Mouse (Mus musculus): ENCODE data around the gene Cage1.

Gene Cage1

GRCm38 (mm10) chr13:38010444-38010910 lies 26.4 kb downstream of the Cage1 start:
- no peak for DNase-seq (ENCODE audit: low spot score)

GRCm38 (mm10) chr13:38009721-38010408 lies 27.0 kb downstream of the Cage1 start:
- DNase-seq (ENCODE audit: low spot score): no peak

- DNase-seq (ENCODE audit: low spot score): no peak
These were observed 28.9 kb downstream of the Cage1 start for GRCm38 (mm10) chr13:38007972-38008371.

- DNase-seq (ENCODE audit: low spot score): no peak
These were observed 34.4 kb downstream of the Cage1 start for GRCm38 (mm10) chr13:38002461-38002860.

GRCm38 (mm10) chr13:37999713-38000112 lies 37.2 kb downstream of the Cage1 start:
- no peak for DNase-seq (ENCODE audit: low spot score)

GRCm38 (mm10) chr13:37994405-37994749 lies 42.5 kb downstream of the Cage1 start:
- DNase-seq (ENCODE audit: low spot score): no peak

GRCm38 (mm10) chr13:37993704-37994404 lies 43.0 kb downstream of the Cage1 start, which contains the start of gene Ssr1:
Ssr1 (minus strand) TSS chr13:37994217.
- peak; percentile 91 for DNase-seq (ENCODE audit: low spot score)

GRCm38 (mm10) chr13:37993376-37993703 lies 43.5 kb downstream of the Cage1 start:
- DNase-seq (ENCODE audit: low spot score): no peak

- no peak for DNase-seq (ENCODE audit: low spot score)
These were observed 44.1 kb downstream of the Cage1 start for GRCm38 (mm10) chr13:37992638-37993371.

GRCm38 (mm10) chr13:37989701-37990100 lies 47.2 kb downstream of the Cage1 start:
- DNase-seq (ENCODE audit: low spot score): no peak

GRCm38 (mm10) chr13:37986166-37986565 lies 50.7 kb downstream of the Cage1 start:
- no peak for DNase-seq (ENCODE audit: low spot score)

GRCm38 (mm10) chr13:37981063-37981462 lies 55.8 kb downstream of the Cage1 start:
- no peak for DNase-seq (ENCODE audit: low spot score)

- DNase-seq (ENCODE audit: low spot score): no peak
These were observed 56.5 kb downstream of the Cage1 start for GRCm38 (mm10) chr13:37980346-37980745.

- DNase-seq (ENCODE audit: low spot score): no peak
These were observed 57.4 kb downstream of the Cage1 start for GRCm38 (mm10) chr13:37979506-37979905.

GRCm38 (mm10) chr13:37974731-37975130 lies 62.1 kb downstream of the Cage1 start:
- no peak for DNase-seq (ENCODE audit: low spot score)

- DNase-seq (ENCODE audit: low spot score): no peak
These were observed 62.8 kb downstream of the Cage1 start for GRCm38 (mm10) chr13:37974036-37974435.

GRCm38 (mm10) chr13:37970887-37971530 lies 65.9 kb downstream of the Cage1 start:
- DNase-seq (ENCODE audit: low spot score): no peak

- DNase-seq (ENCODE audit: low spot score): no peak
These were observed 66.9 kb downstream of the Cage1 start for GRCm38 (mm10) chr13:37969988-37970387.

GRCm38 (mm10) chr13:37969337-37969736 lies 67.5 kb downstream of the Cage1 start:
- peak; percentile 75 for DNase-seq (ENCODE audit: low spot score)

- DNase-seq (ENCODE audit: low spot score): no peak
These were observed 69.3 kb downstream of the Cage1 start for GRCm38 (mm10) chr13:37967565-37967964.

- DNase-seq (ENCODE audit: low spot score): no peak
These were observed 69.8 kb downstream of the Cage1 start for GRCm38 (mm10) chr13:37967052-37967437.

GRCm38 (mm10) chr13:37966256-37967051 lies 70.4 kb downstream of the Cage1 start:
- no peak for DNase-seq (ENCODE audit: low spot score)
